Mouse (Mus musculus): ENCODE measurements at regions not wholly inside any gene's neighbourhood (a gene's known extent, or its start where the extent isn't known, plus 50 kb on each side); places are given as distances from the start of the nearest gene placed in this dataset.

GRCm38 (mm10) chr14:81254343-81254838 is 1270.5 kb downstream of the Olfm4 start:
- DNase-seq: no peak

- DNase-seq: no peak
Observed at GRCm38 (mm10) chr14:81255423-81255822, 1271.5 kb downstream of the Olfm4 start.

GRCm38 (mm10) chr14:81267637-81268373 is 1283.9 kb downstream of the Olfm4 start:
- no peak for DNase-seq

GRCm38 (mm10) chr14:81287489-81288025 is 1303.7 kb downstream of the Olfm4 start:
- no peak for DNase-seq

- peak; percentile 3 for DNase-seq
Observed at GRCm38 (mm10) chr14:81307160-81307559, 1323.3 kb downstream of the Olfm4 start.

- no peak for DNase-seq
Observed at GRCm38 (mm10) chr14:81341058-81341457, 1357.2 kb downstream of the Olfm4 start.

GRCm38 (mm10) chr14:81387566-81387965 is 1403.7 kb downstream of the Olfm4 start:
- DNase-seq: no peak

Measured in liver (tissue).